Mouse (Mus musculus) liver, embryonic 14.5 days (tissue): Measurements from ENCODE around the gene Hormad1. TPM values are rescaled to one million over a fixed set of nuclear protein-coding genes. Genes with fewer than 3 reads are reported as not detected.
"Not testable (repeated sequence)": the region's sequence is repeated elsewhere in the genome, so short reads cannot be mapped to it uniquely, and the experiment has no call there.

ENCODE experiments used
- ATAC-seq: fragments of 200-750 bp; cut with Nextera tagmentation; 2 replicates; pipeline ENCODE4 v1.8.0; 2017; ENCODE audit warnings: moderate number of reproducible peaks, mild to moderate bottlenecking, moderate library complexity; ENCODE audit not compliant: insufficient read depth
- DNase-seq, 3 experiments: peaks; one replicate each; pipeline ENCODE4 v3.0.0-alpha.2; 2012 to 2013; ENCODE audit warnings: low read depth in 3 of 3, low spot score in 3 of 3
- H3K27ac ChIP-seq: fragments of 300-500 bp; sonication (generic); 2 replicates; pipeline ENCODE4 v1.5.1; 2014; ENCODE audit warnings: moderate library complexity, mild to moderate bottlenecking, control low read depth, inconsistent platforms
- H3K27me3 ChIP-seq: fragments of 300-500 bp; sonication (generic); 2 replicates; pipeline ENCODE4 v1.6.1; 2014; ENCODE audit warnings: mild to moderate bottlenecking, low read length, moderate library complexity; ENCODE audit not compliant: control insufficient read depth, insufficient read depth
- H3K36me3 ChIP-seq: fragments of 300-500 bp; sonication (generic); replicated peaks from 2 replicates; pipeline ENCODE4 v1.6.1; 2014; ENCODE audit warnings: low read depth; ENCODE audit not compliant: control insufficient read depth, insufficient read depth
- H3K4me1 ChIP-seq, 2 experiments: fragments of 200-500 bp in 1 of 2; fragments of 300-500 bp in 1 of 2; sonication (generic) in 1 of 2; replicated peaks; 2 replicates each; pipeline ENCODE4 v1.6.1; 2012 to 2014; ENCODE audit warnings: antibody characterized with exemption in 1 of 2, inconsistent platforms in 1 of 2, low read length in 1 of 2; ENCODE audit not compliant: control insufficient read depth in 2 of 2, insufficient read depth in 2 of 2
- H3K4me2 ChIP-seq: fragments of 300-500 bp; sonication (generic); 2 replicates; pipeline ENCODE4 v1.6.1; 2014; ENCODE audit warnings: low read depth, mild to moderate bottlenecking, control low read depth, moderate library complexity
- H3K4me3 ChIP-seq, 2 experiments: fragments of 200-500 bp in 1 of 2; fragments of 300-500 bp in 1 of 2; sonication (generic) in 1 of 2; 2 replicates each; pipeline ENCODE4 v1.5.1; 2012 to 2014; ENCODE audit warnings: low read depth in 2 of 2, low read length in 2 of 2, mild to moderate bottlenecking in 2 of 2, control low read depth in 1 of 2, inconsistent platforms in 1 of 2, moderate library complexity in 1 of 2; ENCODE audit not compliant: insufficient read depth in 1 of 2
- H3K9ac ChIP-seq: fragments of 300-500 bp; sonication (generic); replicated peaks from 2 replicates; pipeline ENCODE4 v1.6.1; 2014; ENCODE audit warnings: mild to moderate bottlenecking, control low read depth, moderate library complexity
- H3K9me3 ChIP-seq: fragments of 300-500 bp; sonication (generic); 2 replicates; pipeline ENCODE4 v1.6.1; 2016; ENCODE audit warnings: low read length, mixed read lengths; ENCODE audit not compliant: control insufficient read depth
- CTCF ChIP-seq: IDR thresholded peaks from 2 replicates; pipeline ENCODE4 v1.5.1; 2016; ENCODE audit warnings: antibody characterized with exemption, low read depth, control low read depth
- EP300 ChIP-seq: IDR thresholded peaks from 2 replicates; pipeline ENCODE4 v1.6.1; 2016; ENCODE audit warnings: antibody characterized with exemption, low read depth
- WGBS: fragments of 180-500 bp; shearing (Covaris S2); extraction: QIAGEN DNeasy Blood & Tissue Kit; methylation state at CpG from one replicate; pipeline ENCODE4 v1.1.7; 2014; ENCODE audit not compliant: insufficient replicate concordance; 5-methylcytosine and 5-hydroxymethylcytosine counted together
- polyA plus RNA-seq, 2 experiments: library from polyadenylated mRNA; depleted of rRNA in 1 of 2; stranded (reverse) in 1 of 2; unstranded in 1 of 2; fragments of >200 nt; fragmentation: Nextera tagmentation in 1 of 2; extraction: Ambion mirVana in 1 of 2; gene quantifications; 2 replicates each; pipeline versions ENCODE4 v1.2.1 to v1.2.3; 2012 to 2014

Gene Hormad1
- polyA plus RNA-seq, 2 experiments = 0.06 TPM; not detected in 1

- Histone ChIP-seq H3K9ac (no peak overlapping the region; the same call in 1 of the 2 replicates), H3K9me3 (no peaks in the 10 kb centered on the region), H3K27me3 (no peaks in the 10 kb centered on the region), H3K36me3 (peaks cover 36% of the 10 kb centered on the region), H3K4me2 (no peak overlapping the region), H3K4me3 (no peak overlapping the region), H3K4me1 (peaks cover 5 to 13% of the 10 kb centered on the region in 2 experiments), H3K27ac (no peak overlapping the region; the same call in 1 of the 2 replicates)
- no peak for TF ChIP-seq CTCF
- no peak for TF ChIP-seq EP300
- WGBS = 58% methylated on average over 2 of the region's 2 CpGs
- no peak for ATAC-seq
- no peak for DNase-seq
Observed at GRCm38 (mm10) chr3:95623551-95623950, 64.1 kb downstream of the Hormad1 start.

- not testable (repeated sequence) for DNase-seq, ATAC-seq, H3K9me3 ChIP-seq, H3K27me3 ChIP-seq
- peaks cover 38% of the 10 kb centered on the region for H3K36me3 ChIP-seq
- H3K9ac ChIP-seq = peak overlapping the region; percentile 75
- 60% methylated on average over 5 of the region's 5 CpGs for WGBS
- H3K4me2 ChIP-seq = peak overlapping the region; percentile 64
- peak overlapping the region; percentile 61 to 65; a peak in 3 of 4 replicates for H3K4me3 ChIP-seq
- peak overlapping the region; percentile 85 for H3K27ac ChIP-seq
- peaks cover 5 to 13% of the 10 kb centered on the region in 2 experiments for H3K4me1 ChIP-seq
Observed at GRCm38 (mm10) chr3:95623991-95624515, 64.6 kb downstream of the Hormad1 start.

- H3K9me3 ChIP-seq = no peaks in the 10 kb centered on the region
- peaks cover 38% of the 10 kb centered on the region for H3K36me3 ChIP-seq
- H3K27me3 ChIP-seq = no peaks in the 10 kb centered on the region
- H3K9ac ChIP-seq = peak within 1 kb of the TSS; percentile 79
- H3K4me3 ChIP-seq = peak within 1 kb of the TSS; percentile 65 to 91
- WGBS = under 1% methylated on average over 44 of the region's 44 CpGs
- TF ChIP-seq EP300 (peak; percentile 9; the same call in 1 of the 2 replicates), CTCF (no peak)
- peak within 1 kb of the TSS; percentile 85 for H3K27ac ChIP-seq
- peak within 1 kb of the TSS; percentile 91 for H3K4me2 ChIP-seq
- ATAC-seq = peak; percentile 97
- DNase-seq = peak; percentile 100
- peaks cover 5 to 13% of the 10 kb centered on the region in 2 experiments for H3K4me1 ChIP-seq
Observed at GRCm38 (mm10) chr3:95624628-95625503, 65.4 kb downstream of the Hormad1 start, which contains the start of gene Ensa. Ensa (plus strand) TSS chr3:95624993.

- peaks cover 62% of the 10 kb centered on the region for H3K36me3 ChIP-seq
- H3K4me3 ChIP-seq = no peak overlapping the region
- ATAC-seq = no peak
- peaks cover 5 to 13% of the 10 kb centered on the region in 2 experiments for H3K4me1 ChIP-seq
- no peaks in the 10 kb centered on the region for H3K9me3 ChIP-seq
- TF ChIP-seq EP300 (no peak), CTCF (no peak)
- H3K9ac ChIP-seq = no peak overlapping the region
- no peak overlapping the region for H3K4me2 ChIP-seq
- DNase-seq = no peak
- no peaks in the 10 kb centered on the region for H3K27me3 ChIP-seq
- WGBS = 81% methylated on average over 5 of the region's 5 CpGs
- H3K27ac ChIP-seq = no peak overlapping the region
Observed at GRCm38 (mm10) chr3:95627763-95628162, 68.3 kb downstream of the Hormad1 start.

GRCm38 (mm10) chr3:95629755-95630154 is 70.3 kb downstream of the Hormad1 start:
- peaks cover 5 to 8% of the 10 kb centered on the region in 2 experiments for H3K4me1 ChIP-seq
- no peak for DNase-seq

More at GRCm38 (mm10) chr3:95629755-95630154, 70.3 kb downstream of the Hormad1 start:
- Histone ChIP-seq H3K27me3 (no peaks in the 10 kb centered on the region), H3K9me3 (no peaks in the 10 kb centered on the region), H3K27ac (no peak overlapping the region), H3K9ac (no peak overlapping the region), H3K4me2 (no peak overlapping the region), H3K4me3 (no peak overlapping the region), H3K36me3 (peaks cover 81% of the 10 kb centered on the region)
- TF ChIP-seq EP300 (no peak), CTCF (no peak)
- no peak for ATAC-seq
- WGBS = 84% methylated on average over 4 of the region's 4 CpGs
